Mouse (Mus musculus) stomach, embryonic 16.5 days (tissue): ENCODE data around the gene Ppp1r9b. TPM values are rescaled to one million over a fixed set of nuclear protein-coding genes. Genes with fewer than 3 reads are reported as not detected.
"Not testable (repeated sequence)": the region's sequence is repeated elsewhere in the genome, so short reads cannot be mapped to it uniquely, and the experiment has no call there.

ENCODE experiments used
- ATAC-seq: fragments of 200-750 bp; cut with Nextera tagmentation; 2 replicates; pipeline ENCODE4 v1.8.0; 2017; ENCODE audit warnings: moderate number of reproducible peaks, moderate TSS enrichment; ENCODE audit not compliant: insufficient read depth, low FRiP score
- H3K27ac ChIP-seq: fragments of 300-500 bp; sonication (generic); 2 replicates; pipeline ENCODE4 v1.5.1; 2014; ENCODE audit warnings: low read length
- H3K27me3 ChIP-seq: fragments of 300-500 bp; sonication (generic); 2 replicates; pipeline ENCODE4 v1.6.1; 2014; ENCODE audit warnings: low read length, control low read depth, mixed read lengths; ENCODE audit not compliant: control insufficient read depth, insufficient read depth
- H3K36me3 ChIP-seq: fragments of 300-500 bp; sonication (generic); 2 replicates; pipeline ENCODE4 v1.6.1; 2014; ENCODE audit warnings: low read length; ENCODE audit not compliant: control insufficient read depth, insufficient read depth
- H3K4me1 ChIP-seq: fragments of 300-500 bp; sonication (generic); 2 replicates; pipeline ENCODE4 v1.6.1; 2014; ENCODE audit warnings: low read length, control low read depth, mixed read lengths; ENCODE audit not compliant: control insufficient read depth, insufficient read depth
- H3K4me2 ChIP-seq: fragments of 300-500 bp; sonication (generic); 2 replicates; pipeline ENCODE4 v1.6.1; 2014; ENCODE audit warnings: low read depth, low read length, mixed read lengths
- H3K4me3 ChIP-seq: fragments of 300-500 bp; sonication (generic); replicated peaks from 2 replicates; pipeline ENCODE4 v1.5.1; 2014; ENCODE audit warnings: mild to moderate bottlenecking, low read length
- H3K9ac ChIP-seq: fragments of 300-500 bp; sonication (generic); 2 replicates; pipeline ENCODE4 v1.6.1; 2014; ENCODE audit warnings: low read length
- H3K9me3 ChIP-seq: fragments of 300-500 bp; sonication (generic); replicated peaks from 2 replicates; pipeline ENCODE4 v1.6.1; 2016; ENCODE audit warnings: low read length, control low read depth; ENCODE audit not compliant: control insufficient read depth
- WGBS: fragments of 180-500 bp; shearing (Covaris S2); extraction: QIAGEN DNeasy Blood & Tissue Kit; methylation state at CpG from one replicate; pipeline ENCODE4 v1.1.7; 2014; 5-methylcytosine and 5-hydroxymethylcytosine counted together
- polyA plus RNA-seq: library from polyadenylated mRNA; unstranded; fragments of >200 nt; fragmentation: Nextera tagmentation; extraction: Ambion mirVana; gene quantifications from 2 replicates; pipeline ENCODE4 v1.2.1, GENCODE M21; 2015

Gene Ppp1r9b
- polyA plus RNA-seq, 1 experiment from 2014 or later: 8.0 TPM

DNA sequence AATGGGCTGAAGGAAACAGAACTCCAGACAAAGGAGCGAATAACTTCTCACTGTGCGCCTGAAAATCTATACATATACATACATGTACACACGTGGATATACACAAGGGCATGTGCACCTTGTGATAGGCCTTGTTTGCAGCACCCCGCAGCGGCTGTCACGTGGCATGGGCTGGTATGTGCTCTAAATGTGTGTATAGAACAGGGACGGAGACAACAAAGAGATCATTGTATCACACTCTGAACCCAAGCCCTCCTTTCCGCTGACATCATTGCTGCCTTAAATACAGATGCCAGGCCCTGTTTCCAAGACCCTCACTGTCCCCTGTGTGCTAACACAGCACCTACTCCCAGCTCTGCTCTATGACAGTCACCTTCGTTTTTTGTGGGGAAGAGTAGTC lies 35.7 kb upstream of the Ppp1r9b start:
- Histone ChIP-seq H3K27me3 (no peaks in the 10 kb centered on the region), H3K9me3 (no peaks in the 10 kb centered on the region), H3K27ac (no peak overlapping the region), H3K9ac (no peak overlapping the region), H3K4me2 (no peak overlapping the region), H3K4me1 (peaks cover 11% of the 10 kb centered on the region), H3K4me3 (no peak overlapping the region), H3K36me3 (peaks cover 6% of the 10 kb centered on the region; the same call in 1 of the 2 replicates)
- WGBS: 74% methylated on average over 9 of the region's 9 CpGs
- no peak for ATAC-seq

DNA sequence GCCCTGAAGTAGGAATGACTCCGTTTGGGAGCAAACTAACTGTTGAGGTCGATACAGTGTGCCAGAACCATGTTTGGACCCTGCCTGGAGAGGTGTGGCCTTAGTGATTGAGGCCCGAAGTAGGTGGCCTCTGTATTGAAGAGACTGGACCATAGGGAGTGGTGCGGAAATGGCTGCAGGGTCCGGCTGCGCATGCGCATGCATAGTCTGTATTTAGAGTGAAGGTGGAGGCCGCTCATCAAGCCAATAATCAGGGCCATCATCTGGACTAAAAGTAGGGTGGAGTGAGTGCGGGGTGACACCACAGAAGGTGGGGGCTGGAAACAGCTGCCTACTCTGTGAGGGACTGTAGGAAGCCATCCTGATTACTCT lies 33.2 kb upstream of the Ppp1r9b start:
- 87% methylated on average over 9 of the region's 9 CpGs for WGBS
- Histone ChIP-seq H3K4me2 (no peak overlapping the region), H3K9me3 (no peaks in the 10 kb centered on the region)

DNA sequence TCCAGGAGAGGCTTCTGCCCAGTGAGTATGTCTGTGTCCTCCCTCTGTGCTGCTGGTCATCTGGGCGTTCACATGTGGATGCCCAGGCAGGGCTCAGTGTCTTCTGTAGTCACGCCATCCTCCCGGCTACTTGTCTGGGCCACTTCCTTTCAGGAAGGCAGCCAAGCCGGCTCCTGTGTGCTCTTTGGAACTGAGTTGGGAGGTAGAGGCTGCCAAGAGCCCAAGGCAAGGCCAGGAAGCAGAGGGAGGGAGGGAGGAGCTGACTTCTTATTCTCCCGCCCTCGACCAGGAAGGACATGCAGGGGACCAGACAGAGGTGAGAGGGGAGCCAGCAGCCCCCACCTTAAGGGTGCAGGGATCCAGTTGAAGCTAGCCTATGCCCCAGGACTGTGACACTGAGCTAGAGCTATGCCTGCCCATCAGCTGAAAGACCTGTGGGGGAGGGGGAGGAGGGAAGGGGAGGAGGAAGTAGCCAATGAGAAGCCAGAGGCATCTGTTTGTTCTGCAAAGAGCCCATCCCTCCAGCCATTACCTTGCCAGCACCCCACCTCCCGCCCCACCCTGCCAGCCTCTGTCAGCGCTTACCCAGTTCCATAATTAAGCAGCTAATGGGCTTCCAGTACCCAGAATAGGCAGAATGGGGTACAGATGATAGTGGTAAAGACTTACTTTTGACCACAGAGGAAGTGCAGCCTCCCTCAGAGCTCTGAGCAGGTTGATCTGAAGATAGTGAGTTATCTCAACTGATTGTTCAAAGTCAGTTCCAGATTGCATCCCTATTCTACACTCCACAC lies 32.6 kb upstream of the Ppp1r9b start:
- H3K4me2 ChIP-seq: peak overlapping the region; percentile 11; the same call in 1 of the 2 replicates
- 13% methylated on average over 8 of the region's 8 CpGs for WGBS
- ATAC-seq: peak; percentile 77
- no peaks in the 10 kb centered on the region for H3K27me3 ChIP-seq
- no peaks in the 10 kb centered on the region for H3K36me3 ChIP-seq
- H3K4me3 ChIP-seq: no peak overlapping the region
- 0 out of 2 replicates have a peak overlapping the region, but pooled peaks have one; percentile 13 for H3K27ac ChIP-seq
- H3K9ac ChIP-seq: 0 out of 2 replicates have a peak overlapping the region, but pooled peaks have one; percentile 32
- H3K9me3 ChIP-seq: no peaks in the 10 kb centered on the region
- peaks cover 11% of the 10 kb centered on the region for H3K4me1 ChIP-seq

More for the DNA sequence above, 33.2 kb upstream of the Ppp1r9b start:
- H3K9ac ChIP-seq: no peak overlapping the region
- H3K4me3 ChIP-seq: no peak overlapping the region
- ATAC-seq: no peak; the same call in none of the 2 replicates
- H3K27me3 ChIP-seq: no peaks in the 10 kb centered on the region
- no peak overlapping the region for H3K27ac ChIP-seq
- H3K36me3 ChIP-seq: no peaks in the 10 kb centered on the region
- peaks cover 11% of the 10 kb centered on the region for H3K4me1 ChIP-seq

DNA sequence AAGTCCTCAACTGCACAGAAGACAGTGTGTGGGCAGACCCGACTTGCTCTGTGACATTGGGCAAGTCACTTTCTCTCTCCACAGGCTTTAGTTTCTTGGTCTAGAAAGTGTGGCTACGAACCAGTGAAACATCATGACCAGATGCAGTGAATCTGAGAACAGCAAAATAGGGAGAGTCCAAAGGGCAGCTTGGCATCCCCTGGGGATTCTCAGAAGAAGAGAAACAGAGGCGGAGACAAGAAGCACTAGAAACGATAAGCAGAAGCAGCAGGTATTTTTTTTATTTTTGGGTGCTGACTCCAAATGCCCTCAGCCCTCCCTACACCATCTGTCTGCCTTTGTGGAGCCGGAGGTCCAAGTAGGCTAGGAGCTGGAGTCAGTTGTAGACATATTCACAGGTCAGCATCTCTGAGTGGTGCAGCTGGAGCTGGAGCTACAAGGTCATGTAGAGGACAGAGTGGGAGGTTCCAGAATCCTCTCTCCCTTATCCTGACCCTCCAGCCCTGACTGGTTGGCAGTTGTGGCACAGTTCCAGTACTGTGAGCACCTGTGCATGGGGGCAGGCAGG lies 28.2 kb upstream of the Ppp1r9b start:
- no peak overlapping the region for H3K27ac ChIP-seq
- no peak overlapping the region for H3K9ac ChIP-seq
- H3K27me3 ChIP-seq: no peaks in the 10 kb centered on the region
- ATAC-seq: no peak
- H3K4me3 ChIP-seq: no peak overlapping the region
- 62% methylated on average over 5 of the region's 5 CpGs for WGBS
- H3K9me3 ChIP-seq: no peaks in the 10 kb centered on the region
- H3K4me2 ChIP-seq: no peak overlapping the region
- H3K36me3 ChIP-seq: no peaks in the 10 kb centered on the region
- H3K4me1 ChIP-seq: peaks cover 11% of the 10 kb centered on the region

DNA sequence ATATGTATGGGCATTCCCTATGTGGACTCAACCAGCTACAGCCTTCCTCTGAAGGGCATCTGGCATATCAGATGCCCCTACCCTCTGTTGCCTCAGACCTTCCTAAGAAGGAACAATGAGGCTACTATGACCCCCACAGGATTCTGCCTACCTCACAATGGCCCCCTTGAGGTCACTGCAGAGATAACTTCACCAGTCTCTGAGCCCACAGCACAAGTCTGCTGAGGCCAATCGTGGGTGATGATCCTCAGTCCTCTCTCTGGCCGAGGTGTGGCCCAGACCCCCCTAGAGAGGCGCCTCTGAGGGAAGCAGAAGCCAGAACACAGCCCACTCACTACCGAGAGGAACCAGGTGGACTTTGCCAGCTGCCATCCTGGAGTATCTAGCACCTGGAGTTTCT lies 23.4 kb upstream of the Ppp1r9b start, which contains the start of gene Hils1:
Hils1 (plus strand) TSS at position 175 of the 400 bp plus-strand sequence.
- Histone ChIP-seq H3K36me3 (no peaks in the 10 kb centered on the region), H3K4me3 (no peak within 1 kb of the TSS), H3K4me1 (no peaks in the 10 kb centered on the region), H3K27me3 (no peaks in the 10 kb centered on the region; the same call in 1 of the 2 replicates), H3K4me2 (no peak within 1 kb of the TSS), H3K9me3 (no peaks in the 10 kb centered on the region), H3K9ac (no peak within 1 kb of the TSS), H3K27ac (no peak within 1 kb of the TSS)
- 36% methylated on average over 4 of the region's 4 CpGs for WGBS
- ATAC-seq: no peak

DNA sequence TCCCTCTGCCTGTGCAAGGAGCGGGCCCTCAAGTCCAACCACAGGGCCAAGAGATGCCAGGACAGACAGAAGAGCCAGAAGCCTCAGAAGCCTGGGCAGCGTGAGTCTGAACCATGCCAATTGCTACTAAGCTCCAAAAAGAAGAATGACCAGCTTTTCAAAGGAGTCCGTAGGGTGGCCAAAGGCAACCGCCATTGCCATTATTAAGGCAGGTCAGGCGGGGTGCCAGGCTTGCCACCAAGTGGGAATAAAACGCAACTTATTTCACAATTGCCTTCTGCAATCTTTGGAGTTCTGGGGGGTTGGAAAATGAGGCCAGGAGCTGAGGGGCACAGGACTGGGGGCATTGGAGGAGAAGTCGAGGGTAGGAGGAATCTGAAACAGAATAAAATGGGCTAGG lies 22.6 kb upstream of the Ppp1r9b start:
- H3K4me3 ChIP-seq: no peak overlapping the region
- H3K36me3 ChIP-seq: no peaks in the 10 kb centered on the region
- no peaks in the 10 kb centered on the region; the same call in 1 of the 2 replicates for H3K27me3 ChIP-seq
- H3K9me3 ChIP-seq: no peaks in the 10 kb centered on the region
- 78% methylated on average over 7 of the region's 7 CpGs for WGBS
- no peak overlapping the region for H3K9ac ChIP-seq
- H3K4me1 ChIP-seq: no peaks in the 10 kb centered on the region
- H3K4me2 ChIP-seq: no peak overlapping the region
- H3K27ac ChIP-seq: no peak overlapping the region
- no peak for ATAC-seq

DNA sequence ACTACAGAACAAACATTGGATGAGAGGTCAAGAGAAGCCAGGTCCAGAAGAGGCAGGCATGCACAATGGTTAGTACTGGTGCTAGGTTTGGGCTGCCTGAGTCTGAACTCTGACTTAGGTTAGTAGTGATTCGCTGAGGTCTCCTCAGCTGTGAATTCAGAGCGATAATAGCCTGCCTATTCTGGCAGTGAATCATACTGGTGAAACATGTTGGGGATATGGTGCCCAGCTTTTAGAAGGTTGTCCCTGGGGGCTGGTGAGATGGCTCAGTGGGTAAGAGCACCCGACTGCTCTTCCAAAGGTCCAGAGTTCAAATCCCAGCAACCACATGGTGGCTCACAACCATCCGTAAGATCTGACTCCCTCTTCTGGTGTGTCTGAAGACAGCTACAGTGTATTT lies 21.1 kb upstream of the Ppp1r9b start:
- not testable (repeated sequence) for ATAC-seq, H3K36me3 ChIP-seq
- 93% methylated on average over 4 of the region's 4 CpGs for WGBS

DNA sequence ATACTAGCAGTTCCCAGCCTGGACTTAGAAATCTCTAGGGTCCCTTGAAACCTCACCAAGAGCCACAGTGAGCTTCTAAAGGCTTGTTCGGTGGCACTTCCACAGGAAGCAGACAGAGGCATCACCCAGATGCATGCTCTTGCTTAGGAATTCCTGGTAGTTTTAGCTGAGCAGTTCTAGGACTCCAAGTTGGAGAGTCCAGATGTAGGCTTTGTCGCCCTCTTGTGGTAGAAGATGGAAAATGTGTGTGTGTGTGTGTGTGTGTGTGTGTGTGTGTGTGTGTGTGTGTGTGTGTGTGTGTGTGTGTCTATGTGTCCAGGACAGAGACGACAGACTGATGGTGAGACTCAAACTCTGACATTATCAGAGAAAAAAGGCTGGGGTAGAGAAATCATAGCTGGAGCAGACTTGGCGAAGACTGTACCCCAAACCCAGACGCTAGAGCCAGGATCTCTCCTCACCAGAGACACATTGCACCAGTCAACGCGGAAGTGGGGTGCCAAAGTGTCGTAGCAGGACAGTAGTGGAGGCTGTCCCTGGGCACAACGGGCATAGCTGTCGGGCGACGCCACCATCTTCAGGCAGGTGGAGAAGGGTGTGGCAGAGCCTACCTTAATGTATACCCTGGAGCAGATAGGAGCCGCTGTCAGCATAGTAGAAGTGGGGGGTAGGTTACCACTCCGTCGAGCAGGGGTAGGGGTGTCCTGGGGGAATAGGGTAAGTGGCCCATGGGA lies 20.5 kb upstream of the Ppp1r9b start:
- H3K27me3 ChIP-seq: no peaks in the 10 kb centered on the region; the same call in 1 of the 2 replicates
- H3K9ac ChIP-seq: no peak overlapping the region
- H3K4me1 ChIP-seq: no peaks in the 10 kb centered on the region
- ATAC-seq: peak; percentile 29; the same call in 1 of the 2 replicates
- no peak overlapping the region for H3K4me2 ChIP-seq
- no peak overlapping the region for H3K4me3 ChIP-seq
- H3K36me3 ChIP-seq: no peaks in the 10 kb centered on the region
- no peak overlapping the region for H3K27ac ChIP-seq
- H3K9me3 ChIP-seq: no peaks in the 10 kb centered on the region
- WGBS: 54% methylated on average over 15 of the region's 15 CpGs

More for the DNA sequence above, 21.1 kb upstream of the Ppp1r9b start:
- H3K4me2 ChIP-seq, H3K27me3 ChIP-seq, H3K4me1 ChIP-seq, H3K27ac ChIP-seq, H3K4me3 ChIP-seq, H3K9ac ChIP-seq, H3K9me3 ChIP-seq: not testable (repeated sequence)
